In the genomic region with DNA sequence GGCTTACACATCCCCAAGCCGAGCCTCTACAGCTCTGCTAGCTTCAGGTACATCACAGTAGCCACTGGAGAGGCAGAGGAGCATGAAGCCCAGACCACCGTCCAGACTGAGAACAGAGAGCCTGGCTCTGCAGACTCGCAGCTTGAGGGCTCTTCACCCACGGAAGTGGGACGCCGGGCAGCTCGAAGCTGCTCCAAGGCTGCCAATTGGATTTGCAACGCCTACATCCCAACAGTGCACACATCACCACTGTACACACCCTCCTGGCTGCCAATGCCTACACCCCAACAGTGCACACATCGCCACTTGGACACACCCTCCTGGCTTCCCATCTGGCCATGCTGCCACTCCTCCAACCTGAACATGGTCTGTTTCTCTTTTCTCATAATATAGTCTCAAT, we compare ENCODE assay signal across 14 mouse cellular contexts.
DNase-seq lines count a peak whose midpoint lies in the region.
"Had no signal": no experiment of that assay in that cellular context is flagged by ENCODE, and none has a peak within 500 bp of the region (broad histone marks: within the 10 kb centered on the region; RNA-seq: fewer than 3 reads in every experiment).

No protein-coding gene starts in this region.

- DNase-seq in left cerebral cortex, adult 18-20 months (ENCODE audit: low spot score in 2 of 2): peak; percentile 6 to 29
- no peak for DNase-seq in left cerebral cortex, postnatal 10 days (ENCODE audit: extremely low spot score in 1 of 2, low spot score in 2 of 2)
- DNase-seq in right cerebral cortex, postnatal 25 days: peak; percentile 26
- DNase-seq in right cerebral cortex, postnatal 10 days (ENCODE audit: low spot score in 2 of 2): no peak
- DNase-seq in lung, postnatal 10 days: peak; percentile 10
- DNase-seq in spleen, adult 12 weeks (ENCODE audit: low spot score): no peak
- DNase-seq in urinary bladder, adult 2 months (ENCODE audit: low spot score): no peak
- DNase-seq: adrenal gland, adult 8-10 months; cerebellum, postnatal 10 days; embryo, embryonic 11 days; gastrocnemius, postnatal 36 days; kidney, adult 2 months; kidney, postnatal 10 days; thymus, adult 2 months had no signal

- intact Hi-C loops in left cerebral cortex, postnatal 10 days (cut with DNase I): no loop called here

Comparison
In these comparisons a context has a peak if more than half of its experiments do, and no peak if none do; other contexts are left out.
1. DNase-seq: peak in left cerebral cortex, adult 18-20 months (2 of 2), right cerebral cortex, postnatal 25 days (single experiment) and lung, postnatal 10 days (single experiment); none in left cerebral cortex, postnatal 10 days (0 of 2), right cerebral cortex, postnatal 10 days (0 of 2), spleen, adult 12 weeks (single experiment) and urinary bladder, adult 2 months (single experiment).